Mouse (Mus musculus): ENCODE data around the gene Cdkn2b. TPM values are rescaled to one million over a fixed set of nuclear protein-coding genes. Genes with fewer than 3 reads are reported as not detected.

Cdkn2b gene
- not detected in 2 replicates for total RNA-seq (2015; ENCODE audit: low replicate concordance)
- total RNA-seq (2017; ENCODE audit: low replicate concordance): not detected in 2 replicates

GRCm38 (mm10) chr4:89310491-89311254 lies at the start of gene Cdkn2b:
TSS of gene Cdkn2b (minus strand) at chr4:89311039.
- ATAC-seq (replicated peaks; ENCODE audit: low FRiP score, poor library complexity, severe bottlenecking): peak; percentile 88

- ATAC-seq (replicated peaks; ENCODE audit: low FRiP score, poor library complexity, severe bottlenecking): no peak
Measured at GRCm38 (mm10) chr4:89360349-89360748, 49.5 kb upstream of the Cdkn2b start.

- ATAC-seq (replicated peaks; ENCODE audit: low FRiP score, poor library complexity, severe bottlenecking): no peak
Measured at GRCm38 (mm10) chr4:89359506-89359905, 48.7 kb upstream of the Cdkn2b start.

- no peak for ATAC-seq (replicated peaks; ENCODE audit: low FRiP score, poor library complexity, severe bottlenecking)
Measured at GRCm38 (mm10) chr4:89353935-89354334, 43.1 kb upstream of the Cdkn2b start.

- no peak for ATAC-seq (replicated peaks; ENCODE audit: low FRiP score, poor library complexity, severe bottlenecking)
Measured at GRCm38 (mm10) chr4:89353071-89353582, 42.3 kb upstream of the Cdkn2b start.

GRCm38 (mm10) chr4:89351474-89351873 lies 40.6 kb upstream of the Cdkn2b start:
- ATAC-seq (replicated peaks; ENCODE audit: low FRiP score, poor library complexity, severe bottlenecking): no peak

GRCm38 (mm10) chr4:89350938-89351451 lies 40.2 kb upstream of the Cdkn2b start:
- no peak for ATAC-seq (replicated peaks; ENCODE audit: low FRiP score, poor library complexity, severe bottlenecking)

- ATAC-seq (replicated peaks; ENCODE audit: low FRiP score, poor library complexity, severe bottlenecking): no peak
Measured at GRCm38 (mm10) chr4:89350391-89350790, 39.6 kb upstream of the Cdkn2b start.

- ATAC-seq (replicated peaks; ENCODE audit: low FRiP score, poor library complexity, severe bottlenecking): no peak
Measured at GRCm38 (mm10) chr4:89348842-89349241, 38.0 kb upstream of the Cdkn2b start.

- ATAC-seq (replicated peaks; ENCODE audit: low FRiP score, poor library complexity, severe bottlenecking): no peak
Measured at GRCm38 (mm10) chr4:89313461-89313860, 2.6 kb upstream of the Cdkn2b start.

- ATAC-seq (replicated peaks; ENCODE audit: low FRiP score, poor library complexity, severe bottlenecking): no peak
Measured at GRCm38 (mm10) chr4:89309996-89310395, 843 bp downstream of the Cdkn2b start.

GRCm38 (mm10) chr4:89308001-89308400 lies 2.8 kb downstream of the Cdkn2b start:
- no peak for ATAC-seq (replicated peaks; ENCODE audit: low FRiP score, poor library complexity, severe bottlenecking)

- no peak for ATAC-seq (replicated peaks; ENCODE audit: low FRiP score, poor library complexity, severe bottlenecking)
Measured at GRCm38 (mm10) chr4:89306798-89307365, 4.0 kb downstream of the Cdkn2b start.

- ATAC-seq (replicated peaks; ENCODE audit: low FRiP score, poor library complexity, severe bottlenecking): no peak
Measured at GRCm38 (mm10) chr4:89305691-89306090, 5.1 kb downstream of the Cdkn2b start.

- no peak for ATAC-seq (replicated peaks; ENCODE audit: low FRiP score, poor library complexity, severe bottlenecking)
Measured at GRCm38 (mm10) chr4:89303281-89303995, 7.4 kb downstream of the Cdkn2b start.

GRCm38 (mm10) chr4:89302129-89302528 lies 8.7 kb downstream of the Cdkn2b start:
- ATAC-seq (replicated peaks; ENCODE audit: low FRiP score, poor library complexity, severe bottlenecking): no peak

- no peak for ATAC-seq (replicated peaks; ENCODE audit: low FRiP score, poor library complexity, severe bottlenecking)
Measured at GRCm38 (mm10) chr4:89299721-89300120, 11.1 kb downstream of the Cdkn2b start.

- no peak for ATAC-seq (replicated peaks; ENCODE audit: low FRiP score, poor library complexity, severe bottlenecking)
Measured at GRCm38 (mm10) chr4:89295441-89296220, 15.2 kb downstream of the Cdkn2b start.
